ENCODE assay signal across 9 mouse cellular contexts in genomic region chr7:87277225-87277624, GRCm38 (mm10). TPM values are rescaled to one million over a fixed set of nuclear protein-coding genes. Genes with fewer than 3 reads are reported as not detected.
DNase-seq lines count a peak whose midpoint lies in the region; ATAC-seq lines count a peak whose summit lies in the region.
"Had no signal": no experiment of that assay in that cellular context is flagged by ENCODE, and none has a peak within 500 bp of the region (broad histone marks: within the 10 kb centered on the region; RNA-seq: fewer than 3 reads in every experiment).

No protein-coding gene starts in this region.

- peak; percentile 61 to 67 for DNase-seq in cerebellum, postnatal 10 days
- DNase-seq in cerebellum, adult 11 months: no peak
- DNase-seq in midbrain, embryonic 14.5 days: peak; percentile 85
- peak; percentile 30 for DNase-seq in fibroblast of lung, adult 2 months (ENCODE audit: low read depth)
- DNase-seq in layer of hippocampus, adult 8-10 months (ENCODE audit: low spot score in 2 of 2): peak; percentile 7 to 30
- peak; percentile 48 for DNase-seq in right cerebral cortex, postnatal 10 days (ENCODE audit: low spot score in 2 of 2)
- no peak for DNase-seq in B cell, adult 2 months

- H3K4me2 ChIP-seq in midbrain, embryonic 14.5 days (ENCODE audit: low read length): no peak overlapping the region
- H3K4me2 ChIP-seq in midbrain, embryonic 13.5 days (replicated peaks): no peak overlapping the region

- no peaks in the 10 kb centered on the region for H3K27me3 ChIP-seq in midbrain, embryonic 14.5 days (ENCODE audit: control insufficient read depth, insufficient read depth, low read length)
- H3K27me3 ChIP-seq in midbrain, embryonic 13.5 days: no peaks in the 10 kb centered on the region

- no peaks in the 10 kb centered on the region; the same call in 1 of the 2 replicates for H3K9me3 ChIP-seq in midbrain, embryonic 14.5 days (ENCODE audit: control insufficient read depth, low read length)
- no peaks in the 10 kb centered on the region for H3K9me3 ChIP-seq in midbrain, embryonic 13.5 days
- H3K9me3 ChIP-seq: G1E had no signal

- no peak for ATAC-seq in midbrain, embryonic 14.5 days (ENCODE audit: low FRiP score, low TSS enrichment)
- ATAC-seq in midbrain, embryonic 13.5 days: no peak

- WGBS in midbrain, embryonic 14.5 days: 8% methylated on average over 1 of the region's 1 CpGs
- 11% methylated on average over 1 of the region's 1 CpGs for WGBS in midbrain, embryonic 13.5 days

- H3K4me1 ChIP-seq in midbrain, embryonic 14.5 days (ENCODE audit: control insufficient read depth, insufficient read depth, low read length): no peaks in the 10 kb centered on the region
- no peaks in the 10 kb centered on the region for H3K4me1 ChIP-seq in midbrain, embryonic 13.5 days (replicated peaks)

- no peak overlapping the region for H3K27ac ChIP-seq in midbrain, embryonic 14.5 days (replicated peaks; ENCODE audit: low read depth, low read length)
- no peak overlapping the region for H3K27ac ChIP-seq in midbrain, embryonic 13.5 days

- no peaks in the 10 kb centered on the region for H3K36me3 ChIP-seq in midbrain, embryonic 14.5 days (ENCODE audit: control insufficient read depth, insufficient read depth, low read length)
- no peaks in the 10 kb centered on the region for H3K36me3 ChIP-seq in midbrain, embryonic 13.5 days
- H3K36me3 ChIP-seq: G1E had no signal

- H3K9ac ChIP-seq in midbrain, embryonic 14.5 days (replicated peaks; ENCODE audit: low read length): no peak overlapping the region
- no peak overlapping the region for H3K9ac ChIP-seq in midbrain, embryonic 13.5 days (replicated peaks)

- no peak overlapping the region for H3K4me3 ChIP-seq in midbrain, embryonic 14.5 days (replicated peaks; ENCODE audit: low read depth, low read length)
- H3K4me3 ChIP-seq in midbrain, embryonic 13.5 days (replicated peaks): no peak overlapping the region

RNA-seq across cellular contexts. Expression of gene Nox4, which starts 31.3 kb away (rescaled TPM):
- polyA plus RNA-seq in midbrain, embryonic 14.5 days (2014; fragmentation: Nextera tagmentation; extraction: Ambion mirVana): 1.6 and 2.8 TPM in 2 replicates
- 2.6 and 2.7 TPM in 2 replicates for polyA plus RNA-seq in midbrain, embryonic 13.5 days (2015; fragmentation: Nextera tagmentation; extraction: Ambion mirVana)
- total RNA-seq in layer of hippocampus, adult 8-10 months (2022): under 1 TPM; 0.16 to 0.37 (median 0.17) TPM
- polyA plus RNA-seq: G1E had no signal

Comparison
In these comparisons a context has a peak if more than half of its experiments do, and no peak if none do; other contexts are left out.
1. DNase-seq: peak in cerebellum, postnatal 10 days (2 of 2), midbrain, embryonic 14.5 days (single experiment), fibroblast of lung, adult 2 months (single experiment), layer of hippocampus, adult 8-10 months (2 of 2) and right cerebral cortex, postnatal 10 days (2 of 2); none in cerebellum, adult 11 months (single experiment) and B cell, adult 2 months (0 of 2).